Mouse (Mus musculus): ENCODE results near the gene Id2. TPM values are rescaled to one million over a fixed set of nuclear protein-coding genes. Genes with fewer than 3 reads are reported as not detected.

Gene Id2
- polyA plus RNA-seq (2014; fragmentation: Nextera tagmentation; extraction: Ambion mirVana) = 359 and 385 TPM in 2 replicates

- Histone ChIP-seq H3K4me2 (peak within 1 kb of the TSS; percentile 93), H3K9ac (ENCODE audit: low read length) (peak within 1 kb of the TSS; percentile 84), H3K4me1 (ENCODE audit: control insufficient read depth, insufficient read depth, low read length) (peaks cover 41% of the 10 kb centered on the region), H3K9me3 (ENCODE audit: control insufficient read depth, low read length) (no peaks in the 10 kb centered on the region), H3K36me3 (ENCODE audit: control insufficient read depth, insufficient read depth, low read length) (no peaks in the 10 kb centered on the region), H3K4me3 (ENCODE audit: low read depth, low read length) (peak within 1 kb of the TSS; percentile 69), H3K27ac (ENCODE audit: low read depth, low read length) (peak within 1 kb of the TSS; percentile 96), H3K27me3 (ENCODE audit: control insufficient read depth, insufficient read depth, low read length) (no peaks in the 10 kb centered on the region)
- ATAC-seq (ENCODE audit: low FRiP score) (no peak), DNase-seq (ENCODE audit: low spot score, missing footprints) (no peak)
- WGBS = 5% methylated on average over 1 of the region's 1 CpGs
Measured at GRCm38 (mm10) chr12:25097052-25097209, at the start of gene Id2. Id2 (minus strand) TSS chr12:25097140.

- no peaks in the 10 kb centered on the region for H3K27me3 ChIP-seq (ENCODE audit: control insufficient read depth, insufficient read depth, low read length)
- ATAC-seq (ENCODE audit: low FRiP score) = no peak
- no peaks in the 10 kb centered on the region for H3K36me3 ChIP-seq (ENCODE audit: control insufficient read depth, insufficient read depth, low read length)
- DNase-seq (ENCODE audit: low spot score, missing footprints) = no peak
- no peak overlapping the region for H3K4me2 ChIP-seq
- no peaks in the 10 kb centered on the region for H3K9me3 ChIP-seq (ENCODE audit: control insufficient read depth, low read length)
- H3K4me3 ChIP-seq (ENCODE audit: low read depth, low read length) = no peak overlapping the region
- no peaks in the 10 kb centered on the region for H3K4me1 ChIP-seq (ENCODE audit: control insufficient read depth, insufficient read depth, low read length)
- H3K9ac ChIP-seq (ENCODE audit: low read length) = no peak overlapping the region
- no peak overlapping the region for H3K27ac ChIP-seq (ENCODE audit: low read depth, low read length)
- WGBS = 66% methylated on average over 3 of the region's 3 CpGs
Measured at GRCm38 (mm10) chr12:25145344-25145698, 48.4 kb upstream of the Id2 start.

- no peak overlapping the region for H3K4me3 ChIP-seq (ENCODE audit: low read depth, low read length)
- no peaks in the 10 kb centered on the region for H3K27me3 ChIP-seq (ENCODE audit: control insufficient read depth, insufficient read depth, low read length)
- H3K27ac ChIP-seq (ENCODE audit: low read depth, low read length) = no peak overlapping the region
- DNase-seq (ENCODE audit: low spot score, missing footprints) (no peak), ATAC-seq (ENCODE audit: low FRiP score) (no peak)
- H3K9me3 ChIP-seq (ENCODE audit: control insufficient read depth, low read length) = no peaks in the 10 kb centered on the region
- H3K36me3 ChIP-seq (ENCODE audit: control insufficient read depth, insufficient read depth, low read length) = no peaks in the 10 kb centered on the region
- no peaks in the 10 kb centered on the region for H3K4me1 ChIP-seq (ENCODE audit: control insufficient read depth, insufficient read depth, low read length)
- H3K9ac ChIP-seq (ENCODE audit: low read length) = no peak overlapping the region
- WGBS = 80% methylated on average over 5 of the region's 5 CpGs
- no peak overlapping the region for H3K4me2 ChIP-seq
Measured at GRCm38 (mm10) chr12:25144591-25145343, 47.8 kb upstream of the Id2 start.

GRCm38 (mm10) chr12:25143492-25143891 lies 46.6 kb upstream of the Id2 start:
- ATAC-seq (ENCODE audit: low FRiP score) (no peak), DNase-seq (ENCODE audit: low spot score, missing footprints) (no peak)
- no peaks in the 10 kb centered on the region for H3K27me3 ChIP-seq (ENCODE audit: control insufficient read depth, insufficient read depth, low read length)
- no peak overlapping the region for H3K4me3 ChIP-seq (ENCODE audit: low read depth, low read length)
- H3K4me1 ChIP-seq (ENCODE audit: control insufficient read depth, insufficient read depth, low read length) = no peaks in the 10 kb centered on the region
- no peak overlapping the region for H3K9ac ChIP-seq (ENCODE audit: low read length)
- no peak overlapping the region for H3K4me2 ChIP-seq
- H3K9me3 ChIP-seq (ENCODE audit: control insufficient read depth, low read length) = no peaks in the 10 kb centered on the region
- no peak overlapping the region for H3K27ac ChIP-seq (ENCODE audit: low read depth, low read length)
- WGBS = 62% methylated on average over 2 of the region's 2 CpGs
- H3K36me3 ChIP-seq (ENCODE audit: control insufficient read depth, insufficient read depth, low read length) = no peaks in the 10 kb centered on the region

- Histone ChIP-seq H3K4me1 (ENCODE audit: control insufficient read depth, insufficient read depth, low read length) (no peaks in the 10 kb centered on the region), H3K36me3 (ENCODE audit: control insufficient read depth, insufficient read depth, low read length) (no peaks in the 10 kb centered on the region), H3K9ac (ENCODE audit: low read length) (no peak overlapping the region), H3K27me3 (ENCODE audit: control insufficient read depth, insufficient read depth, low read length) (no peaks in the 10 kb centered on the region), H3K4me2 (no peak overlapping the region), H3K27ac (ENCODE audit: low read depth, low read length) (no peak overlapping the region), H3K4me3 (ENCODE audit: low read depth, low read length) (no peak overlapping the region), H3K9me3 (ENCODE audit: control insufficient read depth, low read length) (no peaks in the 10 kb centered on the region)
- 77% methylated on average over 7 of the region's 7 CpGs for WGBS
- DNase-seq (ENCODE audit: low spot score, missing footprints) = no peak
- no peak for ATAC-seq (ENCODE audit: low FRiP score)
Measured at GRCm38 (mm10) chr12:25142251-25142650, 45.3 kb upstream of the Id2 start.

GRCm38 (mm10) chr12:25141311-25141710 lies 44.4 kb upstream of the Id2 start:
- Histone ChIP-seq H3K9me3 (ENCODE audit: control insufficient read depth, low read length) (no peaks in the 10 kb centered on the region), H3K9ac (ENCODE audit: low read length) (no peak overlapping the region), H3K4me1 (ENCODE audit: control insufficient read depth, insufficient read depth, low read length) (no peaks in the 10 kb centered on the region), H3K4me2 (no peak overlapping the region), H3K27me3 (ENCODE audit: control insufficient read depth, insufficient read depth, low read length) (no peaks in the 10 kb centered on the region), H3K36me3 (ENCODE audit: control insufficient read depth, insufficient read depth, low read length) (no peaks in the 10 kb centered on the region), H3K27ac (ENCODE audit: low read depth, low read length) (no peak overlapping the region), H3K4me3 (ENCODE audit: low read depth, low read length) (no peak overlapping the region)
- DNase-seq (ENCODE audit: low spot score, missing footprints) (no peak), ATAC-seq (ENCODE audit: low FRiP score) (no peak)
- 77% methylated on average over 7 of the region's 7 CpGs for WGBS

- ATAC-seq (ENCODE audit: low FRiP score) = no peak
Measured at GRCm38 (mm10) chr12:25140115-25140514, 43.2 kb upstream of the Id2 start.

GRCm38 (mm10) chr12:25138616-25139015 lies 41.7 kb upstream of the Id2 start:
- Histone ChIP-seq H3K27me3 (ENCODE audit: control insufficient read depth, insufficient read depth, low read length) (no peaks in the 10 kb centered on the region), H3K4me3 (ENCODE audit: low read depth, low read length) (no peak overlapping the region), H3K36me3 (ENCODE audit: control insufficient read depth, insufficient read depth, low read length) (no peaks in the 10 kb centered on the region), H3K27ac (ENCODE audit: low read depth, low read length) (no peak overlapping the region), H3K4me2 (no peak overlapping the region), H3K4me1 (ENCODE audit: control insufficient read depth, insufficient read depth, low read length) (no peaks in the 10 kb centered on the region), H3K9ac (ENCODE audit: low read length) (no peak overlapping the region), H3K9me3 (ENCODE audit: control insufficient read depth, low read length) (no peaks in the 10 kb centered on the region)
- ATAC-seq (ENCODE audit: low FRiP score) (no peak), DNase-seq (ENCODE audit: low spot score, missing footprints) (no peak)
- WGBS = 93% methylated on average over 4 of the region's 4 CpGs

More at GRCm38 (mm10) chr12:25140115-25140514, 43.2 kb upstream of the Id2 start:
- no peak overlapping the region for H3K4me3 ChIP-seq (ENCODE audit: low read depth, low read length)
- WGBS = 77% methylated on average over 6 of the region's 6 CpGs
- H3K27ac ChIP-seq (ENCODE audit: low read depth, low read length) = no peak overlapping the region
- H3K27me3 ChIP-seq (ENCODE audit: control insufficient read depth, insufficient read depth, low read length) = no peaks in the 10 kb centered on the region
- no peak overlapping the region for H3K9ac ChIP-seq (ENCODE audit: low read length)
- no peaks in the 10 kb centered on the region for H3K36me3 ChIP-seq (ENCODE audit: control insufficient read depth, insufficient read depth, low read length)
- H3K4me2 ChIP-seq = no peak overlapping the region
- no peaks in the 10 kb centered on the region for H3K4me1 ChIP-seq (ENCODE audit: control insufficient read depth, insufficient read depth, low read length)
- no peak for DNase-seq (ENCODE audit: low spot score, missing footprints)
- no peaks in the 10 kb centered on the region for H3K9me3 ChIP-seq (ENCODE audit: control insufficient read depth, low read length)

GRCm38 (mm10) chr12:25132046-25132445 lies 35.1 kb upstream of the Id2 start:
- no peaks in the 10 kb centered on the region for H3K27me3 ChIP-seq (ENCODE audit: control insufficient read depth, insufficient read depth, low read length)
- no peak overlapping the region for H3K4me2 ChIP-seq
- H3K9ac ChIP-seq (ENCODE audit: low read length) = no peak overlapping the region
- DNase-seq (ENCODE audit: low spot score, missing footprints) = no peak
- WGBS = 86% methylated on average over 12 of the region's 12 CpGs
- no peak overlapping the region for H3K4me3 ChIP-seq (ENCODE audit: low read depth, low read length)
- H3K4me1 ChIP-seq (ENCODE audit: control insufficient read depth, insufficient read depth, low read length) = peaks cover 10% of the 10 kb centered on the region
- no peaks in the 10 kb centered on the region for H3K9me3 ChIP-seq (ENCODE audit: control insufficient read depth, low read length)
- no peaks in the 10 kb centered on the region for H3K36me3 ChIP-seq (ENCODE audit: control insufficient read depth, insufficient read depth, low read length)
- no peak for ATAC-seq (ENCODE audit: low FRiP score)
- no peak overlapping the region for H3K27ac ChIP-seq (ENCODE audit: low read depth, low read length)

Measured in midbrain, embryonic 11.5 days (tissue).